Mouse (Mus musculus): ENCODE data around the gene Nr2f2. TPM values are rescaled to one million over a fixed set of nuclear protein-coding genes. Genes with fewer than 3 reads are reported as not detected.

Nr2f2 gene
- 10 to 100 TPM; 68.7 to 96.1 TPM for total RNA-seq (2021)

DNA sequence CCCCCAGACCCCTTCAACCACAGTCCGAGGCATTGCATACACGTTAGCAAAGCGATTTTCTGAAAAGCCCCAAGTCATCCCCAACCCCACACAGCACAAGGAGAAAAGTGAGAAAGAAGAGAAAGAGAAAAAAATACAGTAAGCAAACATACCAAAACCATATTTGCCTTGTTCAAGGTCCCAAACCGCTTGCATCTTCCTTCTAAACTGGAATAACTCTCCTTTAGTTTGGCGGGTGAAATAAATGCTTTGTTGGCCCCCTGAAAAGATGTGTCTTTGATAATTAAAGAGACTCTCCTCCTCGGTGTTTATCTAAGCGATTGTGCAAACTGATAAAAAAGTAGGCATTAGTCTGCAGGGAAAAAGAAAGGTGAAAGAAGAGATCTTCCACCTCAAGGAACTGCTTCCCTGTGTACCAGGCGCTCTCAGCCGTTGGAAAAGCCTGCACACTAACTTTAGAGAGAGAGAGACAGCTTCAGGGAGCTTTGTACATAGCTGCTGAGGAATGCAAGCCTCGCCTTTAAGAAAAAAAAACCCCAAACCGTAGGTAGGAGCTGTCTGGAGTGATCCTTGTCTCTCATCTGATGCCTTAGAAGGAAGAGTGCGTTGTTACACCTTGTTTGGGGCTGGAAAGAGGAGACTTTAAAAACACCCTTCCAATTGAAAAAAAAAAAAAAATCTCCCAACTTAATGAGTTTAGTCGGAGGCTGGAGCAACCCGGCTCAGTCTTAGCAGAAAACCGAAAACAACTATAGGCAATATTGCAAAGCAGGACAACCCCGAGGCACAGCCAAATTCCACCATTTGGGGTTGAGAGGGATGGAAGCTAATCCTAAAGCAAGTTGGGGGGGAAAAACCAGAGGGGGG lies at the start of gene Nr2f2:
Gene Nr2f2 (minus strand): TSS at position 795 of the 867 bp plus-strand sequence.
- intact Hi-C loops (cut with DNase I) = loop anchor here (5.0 to 10.0 kb wide), 2 partner anchors 1016 to 1391 kb away; no protein-coding TSS in a partner anchor
- no peak for DNase-seq

DNA sequence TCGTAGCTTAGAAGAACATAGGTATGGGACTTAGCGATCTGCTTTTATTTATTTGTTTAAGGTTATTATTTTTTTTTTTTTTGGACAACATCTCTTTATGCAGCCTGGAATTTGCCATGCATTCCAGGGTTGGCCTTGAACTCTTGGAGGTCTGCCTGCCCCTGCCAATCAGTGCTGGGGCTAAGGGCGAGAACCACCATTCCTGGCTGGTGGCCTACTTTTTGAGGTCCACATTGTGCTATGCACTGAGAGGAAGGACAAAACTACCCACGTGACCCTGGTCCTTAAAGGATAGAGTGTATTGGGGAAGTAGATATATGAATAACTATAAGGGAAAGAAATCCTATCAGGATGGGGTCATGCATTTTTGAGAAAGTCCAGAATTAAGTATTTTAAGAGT lies 47.9 kb upstream of the Nr2f2 start:
- DNase-seq = no peak
- intact Hi-C loops (cut with DNase I) = no loop called here

DNA sequence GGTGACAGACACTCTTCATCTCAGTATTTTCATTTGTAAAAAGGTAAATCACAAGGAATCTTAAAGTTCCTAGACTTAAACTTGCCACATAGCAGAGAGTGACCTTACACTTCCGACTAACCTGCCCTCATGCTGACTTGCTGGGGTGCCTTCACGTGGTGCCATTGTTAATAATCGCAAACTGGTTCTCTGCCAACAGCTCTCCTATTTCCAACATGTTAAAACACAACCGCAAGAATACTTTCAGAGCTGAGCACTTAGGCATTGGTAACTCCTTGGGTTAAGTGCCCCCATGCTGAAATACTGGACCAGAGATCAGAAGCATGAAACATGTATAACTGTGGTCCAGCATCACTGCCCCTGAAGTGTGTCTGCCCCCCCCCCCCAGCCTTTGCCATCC lies 47.1 kb upstream of the Nr2f2 start:
- intact Hi-C loops (cut with DNase I) = no loop called here
- no peak for DNase-seq

DNA sequence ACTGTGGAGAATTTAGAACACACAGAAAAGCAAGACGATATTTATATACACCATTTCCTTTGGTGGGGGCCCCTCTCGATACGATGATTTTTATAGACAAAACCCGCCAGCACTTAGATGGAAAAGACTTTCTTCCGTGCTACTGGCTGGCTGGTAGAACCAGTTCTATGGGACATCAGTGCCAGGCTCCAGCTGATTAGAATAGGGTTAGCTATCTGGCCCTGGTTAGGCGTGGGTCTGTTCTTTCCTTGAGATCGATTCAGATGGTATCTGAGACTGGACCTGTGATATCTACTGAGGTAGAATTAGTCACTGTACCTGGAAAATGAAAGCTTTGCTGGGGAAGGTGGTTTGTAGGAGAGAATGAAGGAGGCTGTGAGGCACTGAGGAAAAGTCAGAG lies 46.4 kb upstream of the Nr2f2 start:
- intact Hi-C loops (cut with DNase I) = no loop called here

GRCm38 (mm10) chr7:70410350-70410749 lies 43.8 kb upstream of the Nr2f2 start:
- DNase-seq = no peak
- intact Hi-C loops (cut with DNase I) = no loop called here

More for the DNA sequence above, 46.4 kb upstream of the Nr2f2 start:
- DNase-seq = no peak

DNA sequence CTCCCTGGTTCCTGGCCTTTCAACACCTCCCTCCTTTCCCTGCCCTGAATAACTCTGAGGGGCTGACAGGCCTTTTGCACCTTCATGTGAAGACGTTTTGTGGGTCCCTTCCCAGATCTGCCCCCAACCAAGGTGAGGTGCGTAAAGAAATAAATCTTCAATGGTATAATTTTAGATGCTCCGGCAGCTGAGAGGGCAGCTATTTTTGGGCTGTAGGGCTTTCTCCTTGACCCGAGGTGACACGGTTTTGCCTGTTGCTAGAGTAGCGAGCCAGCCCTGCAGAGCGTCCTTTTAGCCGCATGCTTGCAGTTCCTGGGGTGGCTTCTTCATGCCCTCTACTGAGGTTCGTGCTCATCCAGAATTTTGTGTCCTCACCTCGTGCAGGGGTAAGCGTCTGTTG lies 43.4 kb upstream of the Nr2f2 start:
- no peak for DNase-seq
- intact Hi-C loops (cut with DNase I) = no loop called here

GRCm38 (mm10) chr7:70408814-70409213 lies 42.3 kb upstream of the Nr2f2 start:
- intact Hi-C loops (cut with DNase I) = no loop called here
- DNase-seq = no peak

- intact Hi-C loops (cut with DNase I) = no loop called here
- DNase-seq = no peak
Measured at GRCm38 (mm10) chr7:70407123-70407522, 40.6 kb upstream of the Nr2f2 start.

DNA sequence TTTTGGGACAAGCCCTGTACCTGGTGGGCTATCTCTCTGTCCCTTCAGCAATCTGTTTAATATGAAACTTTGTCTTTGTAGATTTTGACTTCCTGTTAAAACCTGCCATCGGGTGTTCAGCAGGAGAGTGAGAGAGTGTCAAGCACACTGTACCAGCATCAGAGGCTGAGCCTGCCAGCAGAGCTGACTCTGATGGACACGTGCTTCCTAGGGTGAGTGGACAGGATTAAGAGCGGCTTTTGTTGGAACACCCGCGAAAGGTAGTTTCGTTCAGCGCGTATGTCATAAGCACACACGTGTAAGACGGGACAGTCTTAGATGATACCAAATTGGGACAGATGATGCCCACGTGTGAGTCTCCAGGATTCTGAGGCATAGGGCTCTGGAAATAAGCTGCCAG lies 40.0 kb upstream of the Nr2f2 start:
- intact Hi-C loops (cut with DNase I) = no loop called here
- DNase-seq = no peak

DNA sequence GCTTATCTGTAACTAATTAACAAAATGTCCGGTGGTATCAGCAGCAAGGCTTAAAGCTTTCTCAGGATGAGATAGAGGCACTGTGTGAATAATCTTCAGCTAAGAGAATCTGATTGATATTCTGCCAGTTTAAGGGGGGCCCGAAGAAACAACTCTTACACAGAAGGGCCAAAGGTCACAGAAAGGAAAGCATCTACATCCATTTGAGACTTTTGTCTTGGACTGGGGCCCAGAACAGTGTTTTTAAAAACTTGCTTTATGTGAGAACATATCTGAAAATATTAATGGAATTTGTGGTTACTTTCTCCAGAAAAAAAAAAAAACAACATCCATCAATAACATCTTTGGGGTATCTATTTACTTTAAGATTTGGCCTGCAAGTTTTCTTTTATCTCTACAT lies 38.9 kb upstream of the Nr2f2 start:
- intact Hi-C loops (cut with DNase I) = no loop called here
- no peak for DNase-seq

DNA sequence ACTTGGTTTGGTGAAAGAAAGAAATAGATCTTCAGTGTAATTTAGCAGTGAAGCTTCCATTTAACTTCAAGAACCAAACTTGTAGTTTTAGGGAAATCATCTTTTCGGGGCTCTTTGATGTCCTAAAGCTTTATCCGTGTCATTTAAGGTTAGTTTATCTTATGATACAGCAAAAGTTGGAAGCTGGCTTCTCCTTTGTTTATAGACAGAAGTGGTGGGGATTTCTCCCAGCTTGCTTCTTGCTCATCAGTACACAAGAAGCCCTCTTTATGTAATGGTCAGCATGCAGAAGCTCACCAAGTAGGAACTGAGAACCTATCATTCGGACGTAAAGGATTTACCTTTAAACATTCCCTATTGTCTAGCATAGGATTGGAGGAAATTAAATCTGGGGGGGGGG lies 16.3 kb upstream of the Nr2f2 start:
- DNase-seq = no peak
- intact Hi-C loops (cut with DNase I) = no loop called here

GRCm38 (mm10) chr7:70381409-70382244 lies 15.1 kb upstream of the Nr2f2 start:
- intact Hi-C loops (cut with DNase I) = no loop called here
- no peak for DNase-seq

DNA sequence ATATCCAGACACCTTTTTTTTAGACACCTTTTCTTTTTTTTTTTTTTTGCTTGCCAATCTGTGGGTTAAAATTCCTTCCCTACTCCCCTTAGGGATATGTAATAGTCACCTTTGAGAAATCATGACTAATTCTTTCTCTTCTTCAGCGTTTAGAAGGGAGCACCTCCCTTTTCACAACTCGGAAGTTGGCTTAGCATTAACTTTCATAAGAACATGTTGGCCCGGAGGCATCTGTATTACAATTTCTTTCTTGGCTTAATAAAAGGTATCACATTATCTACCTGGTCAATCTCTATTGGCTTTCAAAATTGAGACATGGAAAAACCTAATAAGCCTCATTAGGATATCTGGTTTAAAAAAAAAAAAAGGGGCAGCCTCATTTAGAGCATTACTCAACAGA lies 14.4 kb upstream of the Nr2f2 start:
- no peak for DNase-seq
- intact Hi-C loops (cut with DNase I) = no loop called here

DNA sequence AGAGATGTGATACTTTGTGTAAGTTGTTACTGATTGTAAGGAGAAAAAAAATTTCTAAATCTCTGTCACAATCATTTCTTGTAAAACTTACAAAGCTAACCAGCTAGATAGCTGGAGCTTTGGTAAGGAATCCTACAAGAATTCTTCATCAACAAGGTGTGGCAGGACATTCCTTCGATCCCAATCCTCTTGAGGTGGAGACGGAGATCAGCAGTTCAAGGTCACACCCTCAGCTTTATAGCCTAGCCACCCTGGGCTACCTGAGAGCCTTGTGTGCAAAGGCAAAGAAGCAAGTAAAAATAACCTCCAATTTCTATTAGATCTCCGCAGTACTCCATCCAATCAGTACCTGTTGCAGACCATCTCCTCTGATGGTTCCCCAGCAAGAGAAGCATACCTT lies 13.7 kb upstream of the Nr2f2 start:
- no peak for DNase-seq
- intact Hi-C loops (cut with DNase I) = no loop called here

DNA sequence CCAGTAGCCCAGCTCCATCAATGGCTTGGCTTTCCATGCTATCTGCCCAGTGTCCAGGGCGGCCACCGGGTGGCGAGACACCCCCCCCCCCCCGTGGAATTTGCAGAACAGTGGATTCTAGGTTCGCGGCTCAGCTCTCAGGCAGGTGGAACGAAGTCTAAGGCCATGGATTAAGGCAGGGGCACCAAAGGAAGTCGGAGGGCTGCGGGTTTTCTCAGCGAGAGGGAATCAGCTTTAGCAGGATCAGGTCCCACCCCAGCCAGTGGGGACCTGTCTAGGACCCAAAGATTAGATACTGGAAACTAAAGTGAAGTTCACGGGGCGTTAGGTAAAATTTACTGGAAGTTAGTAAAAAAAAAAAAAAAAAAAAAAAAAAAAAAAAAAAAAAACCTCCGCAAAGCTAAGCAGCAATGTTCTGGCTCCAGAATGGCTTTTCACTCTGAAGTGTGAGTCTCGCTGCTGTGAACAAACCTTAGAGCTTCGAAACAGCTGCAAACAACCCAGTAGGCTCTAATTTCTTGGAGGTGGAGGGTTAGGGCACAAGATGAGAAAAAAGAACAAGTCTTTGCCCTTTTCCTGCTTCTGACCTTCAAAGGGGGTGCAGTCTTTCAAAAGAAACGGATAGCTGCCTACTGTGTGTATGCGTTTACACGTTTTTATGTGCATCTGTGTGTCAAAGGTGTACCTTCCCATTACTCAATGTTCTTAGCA lies 4.2 kb upstream of the Nr2f2 start:
- DNase-seq = no peak
- intact Hi-C loops (cut with DNase I) = no loop called here

DNA sequence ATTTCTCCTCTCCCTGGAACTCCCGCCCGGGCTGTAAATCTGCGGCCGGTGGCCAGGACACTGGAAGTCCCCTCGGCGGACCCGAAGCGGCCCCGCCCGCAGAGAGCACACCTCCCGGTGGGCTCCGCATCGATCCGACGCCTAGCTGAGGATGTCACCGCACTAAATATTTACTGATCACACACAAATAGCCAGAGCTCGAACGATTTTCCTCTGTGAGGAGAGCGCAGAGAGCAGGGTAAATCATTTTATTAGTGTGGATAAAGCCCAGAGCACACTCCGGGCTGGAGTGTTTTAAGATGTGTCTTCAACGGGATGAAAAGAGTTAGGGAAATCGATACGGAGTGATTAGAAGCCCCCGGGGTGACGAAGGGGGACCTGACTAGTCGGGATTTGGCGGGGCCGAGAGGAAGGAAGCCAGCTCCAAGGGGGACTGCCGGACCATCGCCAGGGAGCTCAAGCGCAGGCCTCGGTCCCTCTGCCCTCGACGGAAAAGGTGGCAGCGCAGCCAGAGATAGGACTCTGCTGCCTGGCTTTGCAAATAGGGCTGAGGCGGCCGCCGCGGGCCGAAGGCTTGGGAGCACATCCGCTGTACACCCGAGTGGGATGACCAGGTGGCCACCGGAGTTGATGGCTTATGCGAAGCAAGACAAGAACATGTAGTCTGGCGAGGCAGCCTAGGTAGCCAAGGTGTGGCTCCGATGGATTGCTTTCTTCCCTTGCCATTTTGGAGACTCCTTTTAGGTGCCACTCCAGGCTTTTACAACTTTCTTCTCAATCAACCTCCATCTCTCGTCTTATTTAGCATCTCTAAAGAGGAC lies 3.4 kb upstream of the Nr2f2 start:
- intact Hi-C loops (cut with DNase I) = loop anchor here (5.0 to 10.0 kb wide), 2 partner anchors 1012 to 1395 kb away; no protein-coding TSS in a partner anchor
- DNase-seq = no peak

GRCm38 (mm10) chr7:70369061-70369730 lies 2.7 kb upstream of the Nr2f2 start:
- intact Hi-C loops (cut with DNase I) = loop anchor here (5.0 to 10.0 kb wide), 2 partner anchors 1013 to 1394 kb away; no protein-coding TSS in a partner anchor
- DNase-seq = no peak

- intact Hi-C loops (cut with DNase I) = loop anchor here (5.0 to 10.0 kb wide), 2 partner anchors 1014 to 1394 kb away; no protein-coding TSS in a partner anchor
- no peak for DNase-seq
Measured at GRCm38 (mm10) chr7:70368751-70369060, 2.2 kb upstream of the Nr2f2 start.

GRCm38 (mm10) chr7:70368268-70368655 lies 1.7 kb upstream of the Nr2f2 start:
- no peak for DNase-seq
- intact Hi-C loops (cut with DNase I) = loop anchor here (5.0 to 10.0 kb wide), 2 partner anchors 1014 to 1393 kb away; no protein-coding TSS in a partner anchor

All from left cerebral cortex, postnatal 4 days (tissue).